Mouse (Mus musculus): ENCODE measurements around the gene Fbxo42. TPM values are rescaled to one million over a fixed set of nuclear protein-coding genes. Genes with fewer than 3 reads are reported as not detected.

The Fbxo42 gene
- polyA plus RNA-seq, 1 experiment from 2014 or later: 21.9 TPM

GRCm38 (mm10) chr4:141248614-141248978 is 100.9 kb downstream of the Fbxo42 start:
- peaks cover 9% of the 10 kb centered on the region for H3K4me1 ChIP-seq (replicated peaks; ENCODE audit: control insufficient read depth, insufficient read depth, low read length)
- WGBS: 12% methylated on average over 11 of the region's 11 CpGs
- H3K9me3 ChIP-seq (ENCODE audit: control insufficient read depth, low read length): no peaks in the 10 kb centered on the region
- no peak overlapping the region for H3K4me3 ChIP-seq (ENCODE audit: low read depth, low read length)
- no peaks in the 10 kb centered on the region for H3K36me3 ChIP-seq (ENCODE audit: control insufficient read depth, insufficient read depth, low read length)
- H3K4me2 ChIP-seq (replicated peaks; ENCODE audit: low read depth, low read length): no peak overlapping the region
- no peak overlapping the region for H3K27ac ChIP-seq (ENCODE audit: low read depth, low read length)
- ATAC-seq (ENCODE audit: low FRiP score): no peak
- H3K27me3 ChIP-seq (ENCODE audit: control insufficient read depth, insufficient read depth, low read length): peaks cover 61% of the 10 kb centered on the region
- no peak overlapping the region for H3K9ac ChIP-seq (ENCODE audit: low read depth, low read length)
- DNase-seq (ENCODE audit: low spot score): no peak

- DNase-seq (ENCODE audit: low spot score) (no peak), ATAC-seq (ENCODE audit: low FRiP score) (no peak)
- H3K27me3 ChIP-seq (ENCODE audit: control insufficient read depth, insufficient read depth, low read length): peaks cover 54% of the 10 kb centered on the region
- no peak overlapping the region for H3K4me2 ChIP-seq (replicated peaks; ENCODE audit: low read depth, low read length)
- WGBS: 75% methylated on average over 11 of the region's 11 CpGs
- peaks cover 9% of the 10 kb centered on the region for H3K4me1 ChIP-seq (replicated peaks; ENCODE audit: control insufficient read depth, insufficient read depth, low read length)
- H3K4me3 ChIP-seq (ENCODE audit: low read depth, low read length): no peak overlapping the region
- no peaks in the 10 kb centered on the region for H3K9me3 ChIP-seq (ENCODE audit: control insufficient read depth, low read length)
- H3K9ac ChIP-seq (ENCODE audit: low read depth, low read length): no peak overlapping the region
- H3K27ac ChIP-seq (ENCODE audit: low read depth, low read length): no peak overlapping the region
- no peaks in the 10 kb centered on the region for H3K36me3 ChIP-seq (ENCODE audit: control insufficient read depth, insufficient read depth, low read length)
Observed at GRCm38 (mm10) chr4:141249383-141249782, 101.7 kb downstream of the Fbxo42 start.

- no peak overlapping the region for H3K9ac ChIP-seq (ENCODE audit: low read depth, low read length)
- H3K4me2 ChIP-seq (replicated peaks; ENCODE audit: low read depth, low read length): no peak overlapping the region
- H3K4me3 ChIP-seq (ENCODE audit: low read depth, low read length): no peak overlapping the region
- peaks cover 38% of the 10 kb centered on the region for H3K27me3 ChIP-seq (ENCODE audit: control insufficient read depth, insufficient read depth, low read length)
- no peak for DNase-seq (ENCODE audit: low spot score)
- no peaks in the 10 kb centered on the region for H3K36me3 ChIP-seq (ENCODE audit: control insufficient read depth, insufficient read depth, low read length)
- ATAC-seq (ENCODE audit: low FRiP score): no peak
- H3K9me3 ChIP-seq (ENCODE audit: control insufficient read depth, low read length): no peaks in the 10 kb centered on the region
- peaks cover 4% of the 10 kb centered on the region for H3K4me1 ChIP-seq (replicated peaks; ENCODE audit: control insufficient read depth, insufficient read depth, low read length)
- H3K27ac ChIP-seq (ENCODE audit: low read depth, low read length): no peak overlapping the region
- WGBS: 65% methylated on average over 8 of the region's 8 CpGs
Observed at GRCm38 (mm10) chr4:141251071-141251470, 103.4 kb downstream of the Fbxo42 start.

- peaks cover under 1% of the 10 kb centered on the region for H3K4me1 ChIP-seq (replicated peaks; ENCODE audit: control insufficient read depth, insufficient read depth, low read length)
- H3K36me3 ChIP-seq (ENCODE audit: control insufficient read depth, insufficient read depth, low read length): no peaks in the 10 kb centered on the region
- H3K27me3 ChIP-seq (ENCODE audit: control insufficient read depth, insufficient read depth, low read length): peaks cover 23% of the 10 kb centered on the region
- no peak overlapping the region for H3K9ac ChIP-seq (ENCODE audit: low read depth, low read length)
- DNase-seq (ENCODE audit: low spot score) (no peak), ATAC-seq (ENCODE audit: low FRiP score) (no peak)
- H3K4me3 ChIP-seq (ENCODE audit: low read depth, low read length): no peak overlapping the region
- no peak overlapping the region for H3K4me2 ChIP-seq (replicated peaks; ENCODE audit: low read depth, low read length)
- 73% methylated on average over 2 of the region's 2 CpGs for WGBS
- no peak overlapping the region for H3K27ac ChIP-seq (ENCODE audit: low read depth, low read length)
- H3K9me3 ChIP-seq (ENCODE audit: control insufficient read depth, low read length): no peaks in the 10 kb centered on the region
Observed at GRCm38 (mm10) chr4:141252641-141253040, 104.9 kb downstream of the Fbxo42 start.

Other genes starting within 250 kb of the Fbxo42 start
- gene Padi2, start 241.6 kb upstream of the Fbxo42 start, polyA plus RNA-seq (2014; fragmentation: Nextera tagmentation; extraction: Ambion mirVana): 1.2 and 2.4 TPM in 2 replicates
- gene Sdhb, start 186.7 kb upstream of the Fbxo42 start, polyA plus RNA-seq (2014; fragmentation: Nextera tagmentation; extraction: Ambion mirVana): 413 and 428 TPM in 2 replicates
- gene Atp13a2, start 161.0 kb upstream of the Fbxo42 start, polyA plus RNA-seq (2014; fragmentation: Nextera tagmentation; extraction: Ambion mirVana): 34.9 and 39.8 TPM in 2 replicates
- gene Mfap2, start 137.5 kb upstream of the Fbxo42 start, polyA plus RNA-seq (2014; fragmentation: Nextera tagmentation; extraction: Ambion mirVana): 266 and 286 TPM in 2 replicates
- 6.3 and 7.6 TPM in 2 replicates for gene Crocc, start 87.4 kb upstream of the Fbxo42 start, polyA plus RNA-seq (2014; fragmentation: Nextera tagmentation; extraction: Ambion mirVana)
- 50.8 and 51.7 TPM in 2 replicates for gene Necap2, start 69.6 kb upstream of the Fbxo42 start, polyA plus RNA-seq (2014; fragmentation: Nextera tagmentation; extraction: Ambion mirVana)
- gene Spata21, start 59.6 kb upstream of the Fbxo42 start, polyA plus RNA-seq (2014; fragmentation: Nextera tagmentation; extraction: Ambion mirVana): 0.17 and 0.19 TPM in 2 replicates
- 35.5 and 35.7 TPM in 2 replicates for gene Szrd1, start 8.1 kb upstream of the Fbxo42 start, polyA plus RNA-seq (2014; fragmentation: Nextera tagmentation; extraction: Ambion mirVana)
- gene Rsg1, start 66.0 kb downstream of the Fbxo42 start, polyA plus RNA-seq (2014; fragmentation: Nextera tagmentation; extraction: Ambion mirVana): 6.3 and 6.8 TPM in 2 replicates
- 2.1 and 3.1 TPM in 2 replicates for gene Arhgef19, start 91.6 kb downstream of the Fbxo42 start, polyA plus RNA-seq (2014; fragmentation: Nextera tagmentation; extraction: Ambion mirVana)
- 0.82 and 1.1 TPM in 2 replicates for gene Epha2, start 153.3 kb downstream of the Fbxo42 start, polyA plus RNA-seq (2014; fragmentation: Nextera tagmentation; extraction: Ambion mirVana)
- gene Fam131c, start 220.3 kb downstream of the Fbxo42 start, polyA plus RNA-seq (2014; fragmentation: Nextera tagmentation; extraction: Ambion mirVana): 0.69 and 0.91 TPM in 2 replicates

Data from hindbrain, embryonic 11.5 days (tissue).